10 mouse cellular contexts compared by ENCODE assay signal in genomic region chr12:17738473-17738872, GRCm38 (mm10). TPM values are rescaled to one million over a fixed set of nuclear protein-coding genes. Genes with fewer than 3 reads are reported as not detected.
DNase-seq lines count a peak whose midpoint lies in the region; ATAC-seq and TF ChIP-seq lines count a peak whose summit lies in the region.
"Had no signal": no experiment of that assay in that cellular context is flagged by ENCODE, and none has a peak within 500 bp of the region (broad histone marks: within the 10 kb centered on the region; RNA-seq: fewer than 3 reads in every experiment).

No protein-coding gene starts in this region.

- TF ChIP-seq POLR2A in myocyte (IDR thresholded peaks at IDR 0.05; ENCODE audit: insufficient read length, low read depth) = peak; percentile 18

- DNase-seq in kidney, postnatal 4 days = peak; percentile 38 to 54
- no peak for DNase-seq in kidney, adult 18-20 months
- DNase-seq in Patski (ENCODE audit: low read depth, low spot score) = no peak
- DNase-seq in T-cell, adult 2 months (ENCODE audit: low spot score) = no peak
- DNase-seq: cerebellum, adult 18-20 months; right cerebral cortex, postnatal 4 days had no signal

- 61% methylated on average over 6 of the region's 6 CpGs for WGBS in liver, embryonic 12.5 days (ENCODE audit: insufficient replicate concordance)

- H3K36me3 ChIP-seq in liver, embryonic 12.5 days = no peaks in the 10 kb centered on the region
- H3K36me3 ChIP-seq in myocyte (ENCODE audit: control insufficient read depth, insufficient read depth) = no peaks in the 10 kb centered on the region

- in situ Hi-C loops in Patski (cut with MboI; ENCODE audit: low pct_unique_long_range_greater_than_20kb) = loop anchor here (25.0 kb wide), 1 partner anchor 876 kb away; no protein-coding TSS in a partner anchor

- H3K27me3 ChIP-seq in Patski (no peaks in the 10 kb centered on the region), myocyte (ENCODE audit: control insufficient read depth, insufficient read depth, insufficient read length) (no peaks in the 10 kb centered on the region)
- no peaks in the 10 kb centered on the region for H3K27me3 ChIP-seq in liver, embryonic 12.5 days (replicated peaks)

- H3K27ac ChIP-seq in liver, embryonic 12.5 days = peak overlapping the region; percentile 10; the same call in 1 of the 2 replicates
- H3K27ac ChIP-seq: heart, adult 2 months had no signal

- H3K9me3 ChIP-seq in liver, embryonic 12.5 days (replicated peaks) = no peaks in the 10 kb centered on the region

- ATAC-seq in Patski = peak; percentile 60
- peak; percentile 63 for ATAC-seq in liver, embryonic 12.5 days
- no peak for ATAC-seq in megakaryocyte-erythroid progenitor cell, adult 5-6 weeks (replicated peaks; ENCODE audit: low FRiP score, low TSS enrichment, poor library complexity, severe bottlenecking)

- H3ac ChIP-seq in myocyte (ENCODE audit: control insufficient read depth, insufficient read length) = no peak overlapping the region

- H3K4me2 ChIP-seq in liver, embryonic 12.5 days = no peak overlapping the region
- H3K4me2 ChIP-seq in myocyte (ENCODE audit: low read depth) = peak overlapping the region; percentile 97

- POLR2A ChIA-PET in Patski (lab: Charles Lee) = interaction anchor here (0.9 kb wide), 1 partner anchor 180 kb away, joined by 5 read pairs; no protein-coding TSS in a partner anchor

- H3K79me2 ChIP-seq in myocyte (ENCODE audit: control insufficient read depth, insufficient read depth) = peaks cover 95% of the 10 kb centered on the region

- no peak for TF ChIP-seq CTCF in Patski (IDR thresholded peaks at IDR 0.05)

- H3K4me3 ChIP-seq in liver, embryonic 12.5 days = no peak overlapping the region
- H3K4me3 ChIP-seq in myocyte = peak overlapping the region; percentile 4
- H3K4me3 ChIP-seq: heart, adult 2 months had no signal

- H3K9ac ChIP-seq in liver, embryonic 12.5 days = no peak overlapping the region

- CTCF ChIA-PET in Patski (lab: Charles Lee) = no interaction called here

- peaks cover 78% of the 10 kb centered on the region for H3K4me1 ChIP-seq in liver, embryonic 12.5 days

TF ChIP-seq in myocyte, 11 proteins besides CTCF, POLR2A, EP300 and RAD21:
- TF ChIP-seq MYOG (IDR thresholded peaks at IDR 0.05; ENCODE audit: control insufficient read depth in 1 of 3, insufficient read depth in 1 of 3, insufficient read length in 2 of 3, low read depth in 2 of 3) (peak in 1 of 3 experiments; percentile 13), MYOD1 (IDR thresholded peaks at IDR 0.05; ENCODE audit: control insufficient read depth in 1 of 3, insufficient read length in 2 of 3, low read depth in 2 of 3) (no peak)

RNA-seq across cellular contexts. Expression of gene Hpcal1, which starts 47.8 kb away (rescaled TPM):
- polyA plus RNA-seq in Patski (2021) (39.5 TPM), myocyte (2012; fragmentation: generic; extraction: Trizol) (89.4 TPM)
- 17.6 and 18.6 TPM in 2 replicates for polyA plus RNA-seq in liver, embryonic 12.5 days (2016; fragmentation: Nextera tagmentation; extraction: Ambion mirVana)
- 4.3 and 13.0 TPM in 2 replicates for total RNA-seq in megakaryocyte-erythroid progenitor cell, adult 5-6 weeks (2014; fragmentation: Nextera tagmentation)
- total RNA-seq in megakaryocyte-erythroid progenitor cell, adult 5-6 weeks (2017) = 3.0 and 6.8 TPM in 2 replicates

Comparison
In these comparisons a context has a peak if more than half of its experiments do, and no peak if none do; other contexts are left out.
1. DNase-seq: peak in kidney, postnatal 4 days (2 of 2); none in kidney, adult 18-20 months (single experiment), Patski (single experiment) and T-cell, adult 2 months (single experiment).